Mouse (Mus musculus) right cerebral cortex, postnatal 25 days (tissue): ENCODE measurements around the gene Tcirg1.

Source experiments
- DNase-seq: peaks from one replicate; pipeline ENCODE4 v3.0.0; 2022

Gene Tcirg1

GRCm38 (mm10) chr19:3906795-3907786, at the start of gene Tcirg1:
Gene Tcirg1 (minus strand): TSS chr19:3907133.
- DNase-seq: peak; percentile 65

- DNase-seq: no peak
Measured at GRCm38 (mm10) chr19:3955804-3956203, 48.9 kb upstream of the Tcirg1 start.

- no peak for DNase-seq
Measured at GRCm38 (mm10) chr19:3955033-3955432, 48.1 kb upstream of the Tcirg1 start.

- DNase-seq: no peak
Measured at GRCm38 (mm10) chr19:3952099-3952498, 45.2 kb upstream of the Tcirg1 start.

GRCm38 (mm10) chr19:3951461-3951860, 44.5 kb upstream of the Tcirg1 start:
- no peak for DNase-seq

- no peak for DNase-seq
Measured at GRCm38 (mm10) chr19:3950331-3950730, 43.4 kb upstream of the Tcirg1 start.

- DNase-seq: no peak
Measured at GRCm38 (mm10) chr19:3948546-3948945, 41.6 kb upstream of the Tcirg1 start.

GRCm38 (mm10) chr19:3947813-3948212, 40.9 kb upstream of the Tcirg1 start:
- no peak for DNase-seq

- peak; percentile 53 for DNase-seq
Measured at GRCm38 (mm10) chr19:3946715-3947114, 39.8 kb upstream of the Tcirg1 start.

- DNase-seq: no peak
Measured at GRCm38 (mm10) chr19:3945872-3946564, 39.1 kb upstream of the Tcirg1 start.

- DNase-seq: no peak
Measured at GRCm38 (mm10) chr19:3942986-3943735, 36.2 kb upstream of the Tcirg1 start.

GRCm38 (mm10) chr19:3942315-3942714, 35.4 kb upstream of the Tcirg1 start:
- no peak for DNase-seq

- DNase-seq: no peak
Measured at GRCm38 (mm10) chr19:3935896-3936850, 29.2 kb upstream of the Tcirg1 start.

- DNase-seq: no peak
Measured at GRCm38 (mm10) chr19:3935032-3935895, 28.3 kb upstream of the Tcirg1 start, which contains the start of gene Unc93b1. Gene Unc93b1 (plus strand): TSS chr19:3935186.

GRCm38 (mm10) chr19:3931716-3932115, 24.8 kb upstream of the Tcirg1 start:
- DNase-seq: no peak

- DNase-seq: no peak
Measured at GRCm38 (mm10) chr19:3930262-3931057, 23.5 kb upstream of the Tcirg1 start.

- DNase-seq: peak; percentile 42
Measured at GRCm38 (mm10) chr19:3929211-3929941, 22.4 kb upstream of the Tcirg1 start, which contains the start of gene Aldh3b1. Gene Aldh3b1 (minus strand): TSS chr19:3929808.

GRCm38 (mm10) chr19:3928779-3929178, 21.8 kb upstream of the Tcirg1 start:
- DNase-seq: no peak

GRCm38 (mm10) chr19:3927989-3928388, 21.1 kb upstream of the Tcirg1 start:
- DNase-seq: no peak
